Mouse (Mus musculus): ENCODE data around the gene Gse1. TPM values are rescaled to one million over a fixed set of nuclear protein-coding genes. Genes with fewer than 3 reads are reported as not detected.
A peak's percentile ranks its signal among the peaks of the same experiment; 100 is the strongest.

Gse1 gene
- polyA plus RNA-seq, 1 experiment from 2014 or later, result 11.3 TPM

GRCm38 (mm10) chr8:120439309-120439708, 211.1 kb downstream of the Gse1 start:
- 8% methylated on average over 19 of the region's 19 CpGs for WGBS
- H3K9me3 ChIP-seq (ENCODE audit: control insufficient read depth, low read length), result no peaks in the 10 kb centered on the region
- H3K36me3 ChIP-seq (ENCODE audit: control insufficient read depth, insufficient read depth, low read length), result no peaks in the 10 kb centered on the region
- H3K27me3 ChIP-seq (ENCODE audit: control insufficient read depth, insufficient read depth, low read length), result peaks cover 6% of the 10 kb centered on the region
- H3K9ac ChIP-seq (ENCODE audit: low read depth, low read length), result peak overlapping the region; percentile 5; the same call in 1 of the 2 replicates
- H3K4me1 ChIP-seq (ENCODE audit: control insufficient read depth, insufficient read depth, low read length), result peaks cover 66% of the 10 kb centered on the region
- ATAC-seq (ENCODE audit: low FRiP score, low TSS enrichment), result peak; percentile 59
- H3K27ac ChIP-seq (ENCODE audit: low read depth, low read length), result no peak overlapping the region
- H3K4me2 ChIP-seq (replicated peaks; ENCODE audit: low read depth, low read length), result no peak overlapping the region
- no peak overlapping the region for H3K4me3 ChIP-seq (ENCODE audit: low read length)

GRCm38 (mm10) chr8:120440739-120441138, 212.5 kb downstream of the Gse1 start:
- no peak for ATAC-seq (ENCODE audit: low FRiP score, low TSS enrichment)
- H3K27me3 ChIP-seq (ENCODE audit: control insufficient read depth, insufficient read depth, low read length), result peaks cover 6% of the 10 kb centered on the region
- no peak overlapping the region for H3K4me2 ChIP-seq (replicated peaks; ENCODE audit: low read depth, low read length)
- no peak overlapping the region for H3K9ac ChIP-seq (ENCODE audit: low read depth, low read length)
- peaks cover 75% of the 10 kb centered on the region for H3K4me1 ChIP-seq (ENCODE audit: control insufficient read depth, insufficient read depth, low read length)
- H3K4me3 ChIP-seq (ENCODE audit: low read length), result no peak overlapping the region
- H3K27ac ChIP-seq (ENCODE audit: low read depth, low read length), result no peak overlapping the region
- no peaks in the 10 kb centered on the region for H3K9me3 ChIP-seq (ENCODE audit: control insufficient read depth, low read length)
- H3K36me3 ChIP-seq (ENCODE audit: control insufficient read depth, insufficient read depth, low read length), result no peaks in the 10 kb centered on the region
- WGBS, result 48% methylated on average over 12 of the region's 12 CpGs

DNA sequence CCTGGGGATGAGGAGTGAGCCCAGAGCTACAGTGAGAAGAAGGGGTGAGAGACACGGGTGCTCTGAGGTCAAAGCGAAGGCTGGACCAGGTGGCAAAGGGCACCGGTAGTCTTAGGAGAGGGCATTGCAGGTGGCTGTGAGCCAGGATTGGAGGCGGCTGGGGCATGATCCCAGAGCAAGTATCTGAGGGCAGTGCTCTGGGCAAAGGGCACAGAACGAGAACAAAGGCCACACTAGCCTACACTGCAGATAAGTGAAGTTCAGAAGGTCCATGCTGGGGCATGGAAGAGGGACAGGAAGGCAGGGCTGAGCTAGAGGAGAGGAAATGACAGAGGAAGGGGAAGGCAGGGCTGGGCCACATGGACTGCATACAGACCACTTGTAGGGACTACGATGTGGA, 213.4 kb downstream of the Gse1 start:
- H3K4me1 ChIP-seq (ENCODE audit: control insufficient read depth, insufficient read depth, low read length), result peaks cover 67% of the 10 kb centered on the region
- no peak overlapping the region for H3K9ac ChIP-seq (ENCODE audit: low read depth, low read length)
- no peaks in the 10 kb centered on the region for H3K9me3 ChIP-seq (ENCODE audit: control insufficient read depth, low read length)
- H3K27ac ChIP-seq (ENCODE audit: low read depth, low read length), result no peak overlapping the region
- no peak overlapping the region for H3K4me2 ChIP-seq (replicated peaks; ENCODE audit: low read depth, low read length)
- peaks cover 6% of the 10 kb centered on the region for H3K27me3 ChIP-seq (ENCODE audit: control insufficient read depth, insufficient read depth, low read length)
- 81% methylated on average over 6 of the region's 6 CpGs for WGBS
- ATAC-seq (ENCODE audit: low FRiP score, low TSS enrichment), result no peak
- no peaks in the 10 kb centered on the region for H3K36me3 ChIP-seq (ENCODE audit: control insufficient read depth, insufficient read depth, low read length)
- no peak overlapping the region for H3K4me3 ChIP-seq (ENCODE audit: low read length)

GRCm38 (mm10) chr8:120442306-120443003, 214.2 kb downstream of the Gse1 start:
- Histone ChIP-seq H3K9me3 (ENCODE audit: control insufficient read depth, low read length) (no peaks in the 10 kb centered on the region), H3K4me1 (ENCODE audit: control insufficient read depth, insufficient read depth, low read length) (peaks cover 59% of the 10 kb centered on the region), H3K4me3 (ENCODE audit: low read length) (no peak overlapping the region), H3K27ac (ENCODE audit: low read depth, low read length) (no peak overlapping the region), H3K27me3 (ENCODE audit: control insufficient read depth, insufficient read depth, low read length) (peaks cover 6% of the 10 kb centered on the region), H3K9ac (ENCODE audit: low read depth, low read length) (no peak overlapping the region), H3K36me3 (ENCODE audit: control insufficient read depth, insufficient read depth, low read length) (no peaks in the 10 kb centered on the region), H3K4me2 (replicated peaks; ENCODE audit: low read depth, low read length) (no peak overlapping the region)
- no peak for ATAC-seq (ENCODE audit: low FRiP score, low TSS enrichment)
- 50% methylated on average over 4 of the region's 4 CpGs for WGBS

- no peak overlapping the region for H3K4me2 ChIP-seq (replicated peaks; ENCODE audit: low read depth, low read length)
- no peaks in the 10 kb centered on the region for H3K36me3 ChIP-seq (ENCODE audit: control insufficient read depth, insufficient read depth, low read length)
- H3K27ac ChIP-seq (ENCODE audit: low read depth, low read length), result no peak overlapping the region
- no peak overlapping the region for H3K9ac ChIP-seq (ENCODE audit: low read depth, low read length)
- H3K27me3 ChIP-seq (ENCODE audit: control insufficient read depth, insufficient read depth, low read length), result peaks cover 6% of the 10 kb centered on the region
- ATAC-seq (ENCODE audit: low FRiP score, low TSS enrichment), result no peak
- 16% methylated on average over 10 of the region's 10 CpGs for WGBS
- H3K9me3 ChIP-seq (ENCODE audit: control insufficient read depth, low read length), result no peaks in the 10 kb centered on the region
- peaks cover 54% of the 10 kb centered on the region for H3K4me1 ChIP-seq (ENCODE audit: control insufficient read depth, insufficient read depth, low read length)
- H3K4me3 ChIP-seq (ENCODE audit: low read length), result no peak overlapping the region
Measured at GRCm38 (mm10) chr8:120445249-120445648, 217.0 kb downstream of the Gse1 start.

- no peak overlapping the region for H3K4me3 ChIP-seq (ENCODE audit: low read length)
- no peak for ATAC-seq (ENCODE audit: low FRiP score, low TSS enrichment)
Measured at GRCm38 (mm10) chr8:120448131-120448530, 219.9 kb downstream of the Gse1 start.

GRCm38 (mm10) chr8:120449139-120449538, 220.9 kb downstream of the Gse1 start:
- no peak overlapping the region for H3K4me3 ChIP-seq (ENCODE audit: low read length)
- no peak overlapping the region for H3K4me2 ChIP-seq (replicated peaks; ENCODE audit: low read depth, low read length)
- H3K9ac ChIP-seq (ENCODE audit: low read depth, low read length), result no peak overlapping the region
- no peaks in the 10 kb centered on the region for H3K9me3 ChIP-seq (ENCODE audit: control insufficient read depth, low read length)
- peaks cover 4% of the 10 kb centered on the region for H3K27me3 ChIP-seq (ENCODE audit: control insufficient read depth, insufficient read depth, low read length)
- 65% methylated on average over 4 of the region's 4 CpGs for WGBS
- no peak overlapping the region for H3K27ac ChIP-seq (ENCODE audit: low read depth, low read length)
- H3K4me1 ChIP-seq (ENCODE audit: control insufficient read depth, insufficient read depth, low read length), result peaks cover 34% of the 10 kb centered on the region
- H3K36me3 ChIP-seq (ENCODE audit: control insufficient read depth, insufficient read depth, low read length), result no peaks in the 10 kb centered on the region
- ATAC-seq (ENCODE audit: low FRiP score, low TSS enrichment), result no peak

More at GRCm38 (mm10) chr8:120448131-120448530, 219.9 kb downstream of the Gse1 start:
- Histone ChIP-seq H3K4me2 (replicated peaks; ENCODE audit: low read depth, low read length) (no peak overlapping the region), H3K9ac (ENCODE audit: low read depth, low read length) (no peak overlapping the region), H3K27me3 (ENCODE audit: control insufficient read depth, insufficient read depth, low read length) (peaks cover 4% of the 10 kb centered on the region), H3K4me1 (ENCODE audit: control insufficient read depth, insufficient read depth, low read length) (peaks cover 34% of the 10 kb centered on the region), H3K9me3 (ENCODE audit: control insufficient read depth, low read length) (no peaks in the 10 kb centered on the region), H3K27ac (ENCODE audit: low read depth, low read length) (no peak overlapping the region), H3K36me3 (ENCODE audit: control insufficient read depth, insufficient read depth, low read length) (no peaks in the 10 kb centered on the region)
- WGBS, result 42% methylated on average over 6 of the region's 6 CpGs

DNA sequence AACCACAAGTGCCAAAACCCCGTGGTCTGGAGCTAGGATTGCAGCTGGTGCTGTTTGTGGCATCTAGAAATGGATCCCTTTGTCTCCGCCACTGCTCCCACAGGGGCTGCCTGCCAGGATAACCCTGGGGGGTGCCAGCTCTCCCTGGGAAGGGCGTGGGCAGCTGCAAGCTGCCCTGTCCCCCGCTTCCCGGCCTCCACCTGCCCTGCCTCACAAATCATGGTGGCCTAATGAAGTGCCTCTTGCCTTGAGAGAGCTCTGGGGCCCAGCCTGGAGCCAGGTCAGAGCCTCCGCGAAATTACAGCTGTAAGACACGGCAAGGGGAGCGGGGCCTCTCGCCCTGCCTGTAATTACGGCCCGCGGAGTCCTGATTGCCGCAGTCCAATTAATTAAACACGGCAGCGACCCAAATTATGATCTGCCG, 221.4 kb downstream of the Gse1 start:
- H3K36me3 ChIP-seq (ENCODE audit: control insufficient read depth, insufficient read depth, low read length), result no peaks in the 10 kb centered on the region
- peaks cover 4% of the 10 kb centered on the region for H3K27me3 ChIP-seq (ENCODE audit: control insufficient read depth, insufficient read depth, low read length)
- H3K4me3 ChIP-seq (ENCODE audit: low read length), result no peak overlapping the region
- peak; percentile 59 for ATAC-seq (ENCODE audit: low FRiP score, low TSS enrichment)
- H3K9me3 ChIP-seq (ENCODE audit: control insufficient read depth, low read length), result no peaks in the 10 kb centered on the region
- no peak overlapping the region for H3K27ac ChIP-seq (ENCODE audit: low read depth, low read length)
- peaks cover 34% of the 10 kb centered on the region for H3K4me1 ChIP-seq (ENCODE audit: control insufficient read depth, insufficient read depth, low read length)
- H3K9ac ChIP-seq (ENCODE audit: low read depth, low read length), result no peak overlapping the region
- 7% methylated on average over 17 of the region's 17 CpGs for WGBS
- H3K4me2 ChIP-seq (replicated peaks; ENCODE audit: low read depth, low read length), result peak overlapping the region; percentile 23; the same call in 1 of the 2 replicates

- H3K4me2 ChIP-seq (replicated peaks; ENCODE audit: low read depth, low read length), result no peak overlapping the region
- no peak overlapping the region for H3K27ac ChIP-seq (ENCODE audit: low read depth, low read length)
- H3K4me3 ChIP-seq (ENCODE audit: low read length), result no peak overlapping the region
- no peaks in the 10 kb centered on the region for H3K36me3 ChIP-seq (ENCODE audit: control insufficient read depth, insufficient read depth, low read length)
- peaks cover 4% of the 10 kb centered on the region for H3K27me3 ChIP-seq (ENCODE audit: control insufficient read depth, insufficient read depth, low read length)
- 93% methylated on average over 2 of the region's 2 CpGs for WGBS
- H3K4me1 ChIP-seq (ENCODE audit: control insufficient read depth, insufficient read depth, low read length), result peaks cover 34% of the 10 kb centered on the region
- H3K9ac ChIP-seq (ENCODE audit: low read depth, low read length), result no peak overlapping the region
- no peaks in the 10 kb centered on the region for H3K9me3 ChIP-seq (ENCODE audit: control insufficient read depth, low read length)
- no peak for ATAC-seq (ENCODE audit: low FRiP score, low TSS enrichment)
Measured at GRCm38 (mm10) chr8:120452111-120452510, 223.9 kb downstream of the Gse1 start.

All from kidney, embryonic 14.5 days (tissue).